Mouse (Mus musculus) embryonic fibroblast, embryonic 13.5 days (primary cell): ENCODE results near the gene Wfikkn1.

Experiments
- CTCF ChIP-seq: IDR thresholded peaks from 2 replicates; pipeline ENCODE4 v1.5.1; 2011; ENCODE audit warnings: mild to moderate bottlenecking, control low read depth, low read length, moderate library complexity, borderline replicate concordance; ENCODE audit not compliant: insufficient read depth
- POLR2A ChIP-seq: IDR thresholded peaks from 2 replicates; pipeline ENCODE4 v1.6.1; 2011; ENCODE audit warnings: low read depth, mild to moderate bottlenecking, control low read depth, low read length, moderate library complexity

GRCm38 (mm10) chr17:25925348-25925747 lies 44.7 kb upstream of the Wfikkn1 start:
- no peak for TF ChIP-seq CTCF
- no peak for TF ChIP-seq POLR2A
